Mouse (Mus musculus): Measurements from ENCODE around the gene Bod1l. TPM values are rescaled to one million over a fixed set of nuclear protein-coding genes. Genes with fewer than 3 reads are reported as not detected.

Bod1l gene
- polyA plus RNA-seq, 1 experiment from 2014 or later = 13.9 TPM

- WGBS = 3% methylated on average over 27 of the region's 27 CpGs
- H3K36me3 ChIP-seq = no peaks in the 10 kb centered on the region
- no peaks in the 10 kb centered on the region for H3K9me3 ChIP-seq
- H3K27ac ChIP-seq = no peak overlapping the region
- H3K4me3 ChIP-seq = peak overlapping the region; percentile 63
- peaks cover 29% of the 10 kb centered on the region for H3K4me1 ChIP-seq
- no peak for DNase-seq (ENCODE audit: low spot score)
- H3K27me3 ChIP-seq (ENCODE audit: insufficient read depth, poor library complexity, severe bottlenecking) = peaks cover 98% of the 10 kb centered on the region
Measured at GRCm38 (mm10) chr5:41762141-41762946, 81.8 kb downstream of the Bod1l start.

GRCm38 (mm10) chr5:41761509-41762140, 82.5 kb downstream of the Bod1l start:
- DNase-seq (ENCODE audit: low spot score) = no peak
- Histone ChIP-seq H3K27me3 (ENCODE audit: insufficient read depth, poor library complexity, severe bottlenecking) (peaks cover 98% of the 10 kb centered on the region), H3K4me1 (peaks cover 27% of the 10 kb centered on the region), H3K9me3 (no peaks in the 10 kb centered on the region), H3K4me3 (peak overlapping the region; percentile 44), H3K27ac (no peak overlapping the region), H3K36me3 (no peaks in the 10 kb centered on the region)
- WGBS = under 1% methylated on average over 56 of the region's 56 CpGs

- Histone ChIP-seq H3K36me3 (no peaks in the 10 kb centered on the region), H3K27ac (no peak overlapping the region), H3K4me3 (peak overlapping the region; percentile 44; the same call in 1 of the 2 replicates), H3K9me3 (no peaks in the 10 kb centered on the region), H3K27me3 (ENCODE audit: insufficient read depth, poor library complexity, severe bottlenecking) (peaks cover 98% of the 10 kb centered on the region), H3K4me1 (peaks cover 27% of the 10 kb centered on the region)
- DNase-seq (ENCODE audit: low spot score) = no peak
- 2% methylated on average over 22 of the region's 22 CpGs for WGBS
Measured at GRCm38 (mm10) chr5:41760831-41761508, 83.1 kb downstream of the Bod1l start.

GRCm38 (mm10) chr5:41760071-41760470, 84.0 kb downstream of the Bod1l start:
- no peak for DNase-seq (ENCODE audit: low spot score)
- Histone ChIP-seq H3K9me3 (no peaks in the 10 kb centered on the region), H3K36me3 (no peaks in the 10 kb centered on the region), H3K4me3 (no peak overlapping the region), H3K27ac (no peak overlapping the region), H3K4me1 (peaks cover 27% of the 10 kb centered on the region), H3K27me3 (ENCODE audit: insufficient read depth, poor library complexity, severe bottlenecking) (peaks cover 99% of the 10 kb centered on the region)
- 4% methylated on average over 8 of the region's 8 CpGs for WGBS

GRCm38 (mm10) chr5:41758671-41759639, 85.2 kb downstream of the Bod1l start:
- H3K4me1 ChIP-seq = peaks cover 28% of the 10 kb centered on the region
- H3K27ac ChIP-seq = no peak overlapping the region
- H3K9me3 ChIP-seq = no peaks in the 10 kb centered on the region
- H3K4me3 ChIP-seq = no peak overlapping the region
- no peak for DNase-seq (ENCODE audit: low spot score)
- no peaks in the 10 kb centered on the region for H3K36me3 ChIP-seq
- 5% methylated on average over 19 of the region's 19 CpGs for WGBS
- H3K27me3 ChIP-seq (ENCODE audit: insufficient read depth, poor library complexity, severe bottlenecking) = peaks cover 100% of the 10 kb centered on the region

- Histone ChIP-seq H3K36me3 (no peaks in the 10 kb centered on the region), H3K4me1 (peaks cover 17% of the 10 kb centered on the region), H3K27me3 (ENCODE audit: insufficient read depth, poor library complexity, severe bottlenecking) (peaks cover 100% of the 10 kb centered on the region), H3K4me3 (no peak overlapping the region), H3K27ac (no peak overlapping the region), H3K9me3 (no peaks in the 10 kb centered on the region)
- no peak for DNase-seq (ENCODE audit: low spot score)
- WGBS = 5% methylated on average over 5 of the region's 5 CpGs
Measured at GRCm38 (mm10) chr5:41757338-41757737, 86.8 kb downstream of the Bod1l start.

- H3K4me3 ChIP-seq = no peak overlapping the region
- no peak for DNase-seq (ENCODE audit: low spot score)
- no peaks in the 10 kb centered on the region for H3K9me3 ChIP-seq
- no peaks in the 10 kb centered on the region for H3K36me3 ChIP-seq
- peaks cover 11% of the 10 kb centered on the region for H3K4me1 ChIP-seq
- H3K27me3 ChIP-seq (ENCODE audit: insufficient read depth, poor library complexity, severe bottlenecking) = peaks cover 100% of the 10 kb centered on the region
- H3K27ac ChIP-seq = no peak overlapping the region
- 5% methylated on average over 4 of the region's 4 CpGs for WGBS
Measured at GRCm38 (mm10) chr5:41756396-41756795, 87.7 kb downstream of the Bod1l start.

- Histone ChIP-seq H3K4me1 (peaks cover 7% of the 10 kb centered on the region; the same call in 1 of the 2 replicates), H3K9me3 (no peaks in the 10 kb centered on the region), H3K27me3 (ENCODE audit: insufficient read depth, poor library complexity, severe bottlenecking) (peaks cover 100% of the 10 kb centered on the region), H3K27ac (no peak overlapping the region), H3K36me3 (no peaks in the 10 kb centered on the region), H3K4me3 (no peak overlapping the region)
- WGBS = under 1% methylated on average over 23 of the region's 23 CpGs
- DNase-seq (ENCODE audit: low spot score) = no peak
Measured at GRCm38 (mm10) chr5:41755373-41755960, 88.6 kb downstream of the Bod1l start.

GRCm38 (mm10) chr5:41754836-41755235, 89.3 kb downstream of the Bod1l start:
- DNase-seq (ENCODE audit: low spot score) = no peak
- no peaks in the 10 kb centered on the region for H3K9me3 ChIP-seq

GRCm38 (mm10) chr5:41754226-41754775, 89.8 kb downstream of the Bod1l start:
- peaks cover 7% of the 10 kb centered on the region; the same call in 1 of the 2 replicates for H3K4me1 ChIP-seq
- no peaks in the 10 kb centered on the region for H3K9me3 ChIP-seq
- DNase-seq (ENCODE audit: low spot score) = no peak
- no peak overlapping the region for H3K27ac ChIP-seq
- peak overlapping the region; percentile 32 for H3K4me3 ChIP-seq
- WGBS = under 1% methylated on average over 17 of the region's 17 CpGs
- peaks cover 100% of the 10 kb centered on the region for H3K27me3 ChIP-seq (ENCODE audit: insufficient read depth, poor library complexity, severe bottlenecking)
- no peaks in the 10 kb centered on the region for H3K36me3 ChIP-seq

More at GRCm38 (mm10) chr5:41754836-41755235, 89.3 kb downstream of the Bod1l start:
- Histone ChIP-seq H3K4me1 (peaks cover 7% of the 10 kb centered on the region; the same call in 1 of the 2 replicates), H3K27ac (no peak overlapping the region), H3K27me3 (ENCODE audit: insufficient read depth, poor library complexity, severe bottlenecking) (peaks cover 100% of the 10 kb centered on the region), H3K4me3 (peak overlapping the region; percentile 32), H3K36me3 (no peaks in the 10 kb centered on the region)
- WGBS = under 1% methylated on average over 16 of the region's 16 CpGs

GRCm38 (mm10) chr5:41752721-41753120, 91.4 kb downstream of the Bod1l start:
- Histone ChIP-seq H3K4me1 (peaks cover 7% of the 10 kb centered on the region; the same call in 1 of the 2 replicates), H3K36me3 (no peaks in the 10 kb centered on the region), H3K27me3 (ENCODE audit: insufficient read depth, poor library complexity, severe bottlenecking) (peaks cover 100% of the 10 kb centered on the region), H3K27ac (no peak overlapping the region), H3K9me3 (no peaks in the 10 kb centered on the region), H3K4me3 (no peak overlapping the region)
- no peak for DNase-seq (ENCODE audit: low spot score)
- 36% methylated on average over 4 of the region's 4 CpGs for WGBS
